Mouse (Mus musculus) MN1 (cell line): ENCODE data around the gene Nsmce4a.
"Not testable (repeated sequence)": the region's sequence is repeated elsewhere in the genome, so short reads cannot be mapped to it uniquely, and the experiment has no call there.

Experiments used
- DNase-seq: peaks from one replicate; pipeline ENCODE4 v3.0.0-alpha.2; 2016; ENCODE audit warnings: low spot score

Gene Nsmce4a

DNA sequence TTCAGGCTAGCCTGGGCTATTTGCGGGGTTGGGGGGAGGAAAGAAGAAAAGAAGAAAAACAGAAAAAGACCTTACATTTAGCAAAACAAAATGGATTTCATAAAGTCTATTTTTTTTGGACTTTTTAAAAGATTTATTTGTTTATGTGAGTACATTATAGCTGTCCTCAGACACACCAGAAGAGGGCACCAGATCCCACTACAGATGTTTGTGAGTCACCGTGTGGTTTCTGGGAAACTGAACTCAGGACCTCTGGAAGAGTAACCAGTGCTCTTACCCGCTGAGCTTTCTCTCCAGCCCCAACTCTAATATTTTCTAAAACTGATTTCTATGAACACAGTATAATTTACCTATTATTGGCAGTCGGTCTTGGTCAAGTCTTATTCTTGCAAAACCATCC is 37.7 kb downstream of the Nsmce4a start:
- no peak for DNase-seq

- peak; percentile 90 for DNase-seq
Measured at GRCm38 (mm10) chr7:130533316-130534260, 39.3 kb downstream of the Nsmce4a start.

- DNase-seq = not testable (repeated sequence)
Measured at GRCm38 (mm10) chr7:130531138-130531537, 41.8 kb downstream of the Nsmce4a start.

- DNase-seq = no peak
Measured at GRCm38 (mm10) chr7:130527306-130527705, 45.6 kb downstream of the Nsmce4a start.

- DNase-seq = no peak
Measured at GRCm38 (mm10) chr7:130523451-130523850, 49.5 kb downstream of the Nsmce4a start.

DNA sequence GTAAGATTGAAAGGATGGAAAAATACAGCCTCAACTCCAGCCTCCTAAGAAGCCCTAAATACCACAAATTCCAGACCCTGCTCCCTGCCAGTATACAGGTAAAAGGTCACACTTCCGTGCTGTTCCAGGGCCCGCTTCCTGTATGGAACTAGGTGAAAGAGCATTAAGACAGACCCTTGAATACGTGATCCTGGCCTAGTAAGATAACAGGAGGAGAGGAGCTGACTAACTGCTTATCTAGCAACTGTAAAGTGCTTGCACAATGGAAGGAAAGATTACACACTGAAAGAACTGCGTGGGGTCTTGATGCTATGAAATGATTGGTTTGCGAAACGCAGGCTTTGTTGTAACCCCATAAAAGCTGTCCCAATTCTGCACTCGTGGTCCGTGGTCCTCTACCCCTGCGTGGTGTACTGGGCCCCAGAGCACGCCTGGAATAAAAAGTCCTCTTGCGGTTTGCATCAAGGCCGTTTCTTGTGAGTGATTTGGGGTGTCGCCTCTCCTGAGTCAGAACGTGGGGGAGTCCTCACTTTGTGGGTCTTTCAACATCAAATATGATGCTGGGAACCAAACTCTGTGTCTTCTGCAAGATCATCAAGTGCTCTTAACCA is 52.0 kb downstream of the Nsmce4a start:
- no peak for DNase-seq

- no peak for DNase-seq
Measured at GRCm38 (mm10) chr7:130520049-130520425, 52.9 kb downstream of the Nsmce4a start, which contains the start of gene Ate1. Gene Ate1, minus strand, starts transcription at chr7:130520369.

- peak; percentile 99 for DNase-seq
Measured at GRCm38 (mm10) chr7:130519096-130520048, 53.5 kb downstream of the Nsmce4a start.

DNA sequence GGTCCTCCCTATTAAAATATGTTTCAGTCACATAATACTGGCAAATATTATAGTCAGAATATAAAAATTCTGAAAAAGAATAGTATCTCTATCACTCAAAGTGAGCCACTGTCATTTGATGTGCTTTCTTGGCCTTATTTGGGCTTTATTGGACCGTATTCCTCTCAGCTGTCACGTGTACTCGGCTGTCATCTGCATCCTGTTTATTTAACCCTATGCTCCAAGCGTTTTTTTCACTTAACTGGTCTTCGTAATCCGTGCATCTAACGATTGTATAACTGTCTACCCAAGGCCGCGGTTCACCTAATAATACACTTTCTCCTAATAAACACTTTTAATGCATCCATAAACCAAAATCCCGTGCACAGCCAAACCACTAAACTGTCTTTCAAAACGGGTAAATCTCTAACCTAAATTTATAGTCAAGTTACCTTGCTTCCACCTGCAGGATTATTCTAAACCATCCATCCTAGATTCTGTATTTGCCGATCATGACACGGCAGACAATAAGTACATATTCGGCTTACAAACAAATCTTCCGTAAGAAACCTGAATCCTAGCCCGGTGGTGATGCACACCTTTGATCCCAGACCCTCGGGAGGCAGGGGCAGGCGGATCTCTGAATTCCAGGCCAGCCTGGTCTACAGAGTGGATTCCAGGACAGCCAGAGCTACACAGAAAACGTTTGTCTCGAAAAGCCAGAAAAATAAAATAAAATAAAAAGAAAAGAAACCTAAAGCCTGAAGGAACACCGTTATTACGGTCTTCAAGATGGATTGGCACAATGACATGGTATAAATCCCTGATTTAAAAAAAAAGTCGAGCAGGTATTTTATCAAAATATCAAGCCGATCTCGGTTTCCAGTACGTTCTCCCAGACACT is 54.5 kb downstream of the Nsmce4a start:
- DNase-seq = peak; percentile 30

DNA sequence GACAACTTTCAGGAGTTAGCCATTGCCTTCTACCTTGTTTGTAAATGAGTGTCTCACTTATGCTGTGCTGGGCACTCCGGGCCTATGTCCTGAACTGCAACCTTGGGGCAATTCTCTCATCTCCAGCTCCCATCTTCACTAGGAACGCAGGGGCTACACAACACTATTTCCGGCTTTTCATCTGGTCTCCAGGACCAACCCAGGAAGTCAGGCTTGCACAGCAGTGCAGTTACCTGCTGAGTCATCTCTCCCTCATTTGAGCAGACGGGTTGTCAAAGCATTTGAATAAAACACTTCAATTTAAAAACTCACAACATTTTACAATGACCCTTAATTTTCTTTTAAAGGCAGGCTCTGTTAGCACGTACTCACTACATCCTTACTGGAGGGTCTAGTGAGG is 62.7 kb downstream of the Nsmce4a start:
- no peak for DNase-seq

DNA sequence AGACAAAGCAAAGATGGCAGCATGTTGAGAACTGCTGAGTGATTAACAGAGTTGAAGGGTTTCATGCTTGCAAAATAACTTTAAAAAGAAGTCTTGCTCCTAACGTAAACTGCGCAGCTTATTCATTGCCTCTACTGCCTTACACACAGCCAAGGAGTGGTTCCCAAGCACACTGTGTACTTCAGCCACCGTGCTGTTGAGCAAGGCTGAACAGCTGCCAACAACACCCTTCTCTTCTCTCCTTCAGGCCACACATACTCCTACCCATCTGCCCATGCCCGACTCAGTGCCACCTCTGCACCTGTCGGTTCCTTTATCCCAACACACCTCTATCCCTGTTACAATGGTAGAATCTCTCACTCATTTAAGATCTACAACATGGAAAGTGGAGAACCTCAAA is 69.9 kb downstream of the Nsmce4a start:
- no peak for DNase-seq

DNA sequence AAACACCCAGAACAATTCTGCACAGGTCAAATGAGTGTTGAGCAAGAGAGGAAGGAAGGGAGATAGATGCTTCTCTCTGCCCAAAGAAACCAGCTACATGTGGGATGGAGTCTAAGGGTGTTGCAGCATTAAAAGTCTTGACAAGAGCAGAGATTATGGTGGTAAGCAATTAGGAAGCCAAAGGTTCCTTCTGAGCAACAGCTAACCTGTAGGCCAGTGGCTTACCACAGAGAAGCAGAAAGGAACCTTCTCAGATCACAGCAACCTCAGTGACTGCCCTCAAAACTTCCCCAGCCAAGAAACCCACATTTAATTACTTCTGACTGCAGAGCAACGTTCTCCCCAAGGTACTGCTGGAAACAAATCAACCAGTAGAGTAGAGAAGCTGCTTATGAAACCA is 71.4 kb downstream of the Nsmce4a start:
- DNase-seq = no peak

GRCm38 (mm10) chr7:130493346-130493745 is 79.6 kb downstream of the Nsmce4a start:
- no peak for DNase-seq

GRCm38 (mm10) chr7:130492026-130492425 is 80.9 kb downstream of the Nsmce4a start:
- no peak for DNase-seq
